Mouse (Mus musculus): Measurements from ENCODE around the gene Ppp1r13b. TPM values are rescaled to one million over a fixed set of nuclear protein-coding genes. Genes with fewer than 3 reads are reported as not detected.

Ppp1r13b gene
- total and polyA plus RNA-seq, 3 experiments: 1.5 to 8.7 TPM; not detected in 1

DNA sequence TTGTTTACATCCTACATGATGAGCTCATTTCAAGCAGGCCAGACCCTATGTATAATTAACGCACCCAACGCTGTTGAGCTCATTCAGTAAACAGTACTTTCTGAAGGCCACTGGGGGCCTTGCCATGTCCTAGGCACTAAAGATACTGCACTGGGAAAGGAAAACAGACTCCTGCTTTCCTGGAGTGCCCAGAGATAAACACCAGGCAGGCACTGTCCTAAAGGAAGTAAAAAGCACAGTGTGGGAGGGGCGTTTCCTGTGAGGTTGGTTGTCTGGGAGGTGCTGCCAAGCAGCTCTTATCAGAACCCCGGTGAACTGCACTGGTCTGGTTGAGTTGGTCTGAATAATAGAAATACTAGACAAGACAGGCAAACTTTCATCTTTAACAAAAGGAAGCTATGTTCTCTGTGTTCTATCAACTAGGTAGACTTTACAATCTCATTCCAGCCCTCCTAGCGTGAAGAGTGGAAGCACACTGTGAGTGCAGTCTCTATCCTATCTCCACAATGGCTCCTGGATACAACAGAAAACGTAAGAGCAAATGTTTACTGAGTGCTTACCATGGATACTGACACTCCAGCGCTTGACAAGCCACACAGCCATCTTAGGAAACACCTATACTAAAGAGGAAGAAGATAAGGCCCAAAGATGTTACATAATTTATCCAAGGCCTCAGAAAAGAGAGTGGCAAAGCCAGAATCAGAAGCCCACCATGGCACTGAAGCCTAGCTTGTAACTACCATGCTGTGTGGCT lies 10.8 kb downstream of the Ppp1r13b start:
- Histone ChIP-seq H3K27ac (ENCODE audit: control insufficient read depth, low read depth, low read length) (peak overlapping the region; percentile 56), H3K27me3 (ENCODE audit: control insufficient read depth in 1 of 2, insufficient read depth in 2 of 2, low read length in 2 of 2) (no peaks in the 10 kb centered on the region), H3K36me3 (ENCODE audit: control insufficient read depth in 1 of 2, insufficient read depth in 2 of 2, low read length in 2 of 2) (peaks cover 0 to 23% of the 10 kb centered on the region in 2 experiments; a peak in 2 of 4 replicates), H3K4me3 (ENCODE audit: control insufficient read depth in 1 of 2, insufficient read depth in 1 of 2, low read depth in 2 of 2, low read length in 2 of 2) (peak overlapping the region; percentile 19 to 38), H3K4me1 (ENCODE audit: control insufficient read depth in 1 of 2, insufficient read depth in 2 of 2, low read length in 2 of 2) (peaks cover 10 to 24% of the 10 kb centered on the region in 2 experiments), H3K79me2 (ENCODE audit: control insufficient read depth, insufficient read depth, low read length, poor library complexity) (no peaks in the 10 kb centered on the region), H3K9me3 (replicated peaks; ENCODE audit: insufficient read depth, low read length) (no peaks in the 10 kb centered on the region), H3K9ac (ENCODE audit: control insufficient read depth, low read depth, low read length, poor library complexity, severe bottlenecking) (peak overlapping the region; percentile 19)
- peak; percentile 28; the same call in 1 of the 2 replicates for TF ChIP-seq ELF1 (IDR thresholded peaks at IDR 0.05; ENCODE audit: low read depth, low read length)
- 0 out of 2 replicates have a peak, but pooled peaks have one; percentile 49 for TF ChIP-seq CHD1 (IDR thresholded peaks at IDR 0.05; ENCODE audit: low read depth, low read length)
- TF ChIP-seq E2F4 (IDR thresholded peaks at IDR 0.05; ENCODE audit: borderline replicate concordance, low read depth, low read length): no peak
- TF ChIP-seq EP300 (IDR thresholded peaks at IDR 0.05; ENCODE audit: low read depth in 1 of 2, low read length in 2 of 2): peak; percentile 59; a peak in 3 of 4 replicates
- peak; percentile 74 for TF ChIP-seq RCOR1 (IDR thresholded peaks at IDR 0.05; ENCODE audit: low read depth, low read length)
- no peak for TF ChIP-seq MEF2A (IDR thresholded peaks at IDR 0.05; ENCODE audit: extremely low read depth, insufficient replicate concordance, low read depth, low read length, poor library complexity, severe bottlenecking)
- TF ChIP-seq ZNF384 (IDR thresholded peaks at IDR 0.05; ENCODE audit: low read depth, low read length): no peak
- TF ChIP-seq MAX (IDR thresholded peaks at IDR 0.05; ENCODE audit: low read length): no peak; the same call in 1 of the 2 replicates
- no peak for TF ChIP-seq MYB (IDR thresholded peaks at IDR 0.05; ENCODE audit: low read depth, low read length)
- TF ChIP-seq JUND (IDR thresholded peaks at IDR 0.05; ENCODE audit: low read depth, low read length): no peak
- TF ChIP-seq MAFK (IDR thresholded peaks at IDR 0.05; ENCODE audit: borderline replicate concordance, low read depth, low read length): no peak
- TF ChIP-seq ETS1 (IDR thresholded peaks at IDR 0.05; ENCODE audit: low read depth, low read length): 0 out of 2 replicates have a peak, but pooled peaks have one; percentile 45
- no peak for TF ChIP-seq NRF1 (IDR thresholded peaks at IDR 0.05; ENCODE audit: insufficient read depth, low read depth, low read length, poor library complexity, severe bottlenecking)
- TF ChIP-seq CTCF (IDR thresholded peaks at IDR 0.05 in 2 of 3, conservative IDR thresholded peaks at IDR 0.05 in 1 of 3; ENCODE audit: control insufficient read depth in 1 of 3, insufficient read depth in 1 of 3, low read depth in 2 of 3, low read length in 3 of 3, poor library complexity in 1 of 3, severe bottlenecking in 1 of 3): no peak
- no peak for TF ChIP-seq POLR2AphosphoS2 (IDR thresholded peaks at IDR 0.05; ENCODE audit: low read length)
- TF ChIP-seq USF2 (IDR thresholded peaks at IDR 0.05; ENCODE audit: borderline replicate concordance in 1 of 2, insufficient read depth in 1 of 2, low read depth in 1 of 2, low read length in 2 of 2): no peak
- no peak for TF ChIP-seq TBP (IDR thresholded peaks at IDR 0.05; ENCODE audit: low read depth, low read length)
- peak; percentile 36; the same call in 1 of the 2 replicates for TF ChIP-seq NELFE (IDR thresholded peaks at IDR 0.05; ENCODE audit: low read depth, low read length)
- peak; percentile 93 for TF ChIP-seq MAZ (IDR thresholded peaks at IDR 0.05; ENCODE audit: low read depth, low read length)
- TF ChIP-seq HCFC1 (IDR thresholded peaks at IDR 0.05; ENCODE audit: low read depth, low read length): peak; percentile 43; the same call in 1 of the 2 replicates
- TF ChIP-seq ZC3H11A (IDR thresholded peaks at IDR 0.05; ENCODE audit: low read depth, low read length): no peak
- TF ChIP-seq RAD21 (IDR thresholded peaks at IDR 0.05; ENCODE audit: low read depth, low read length): no peak
- no peak for TF ChIP-seq POLR2AphosphoS5 (IDR thresholded peaks at IDR 0.05; ENCODE audit: borderline replicate concordance, low read depth, low read length)
- TF ChIP-seq ZMIZ1 (IDR thresholded peaks at IDR 0.05; ENCODE audit: low read depth, low read length): 0 out of 2 replicates have a peak, but pooled peaks have one; percentile 23
- peak; percentile 58; the same call in 1 of the 2 replicates for TF ChIP-seq MXI1 (IDR thresholded peaks at IDR 0.05; ENCODE audit: low read depth, low read length)
- TF ChIP-seq GATA1 (IDR thresholded peaks at IDR 0.05; ENCODE audit: low read depth, low read length): peak; percentile 72
- no peak for TF ChIP-seq KAT2A (conservative IDR thresholded peaks at IDR 0.05; ENCODE audit: low read depth, low read length)
- 0 out of 2 replicates have a peak, but pooled peaks have one; percentile 25 for TF ChIP-seq GABPA (IDR thresholded peaks at IDR 0.05; ENCODE audit: low read depth, low read length)
- no peak for TF ChIP-seq POLR2A (IDR thresholded peaks at IDR 0.05; ENCODE audit: control insufficient read depth in 1 of 2, insufficient read depth in 1 of 2, low read depth in 1 of 2, low read length in 2 of 2, poor library complexity in 1 of 2)
- TF ChIP-seq CHD2 (IDR thresholded peaks at IDR 0.05; ENCODE audit: low read length): peak; percentile 16; the same call in 1 of the 2 replicates
- no peak for TF ChIP-seq UBTF (IDR thresholded peaks at IDR 0.05; ENCODE audit: borderline replicate concordance, insufficient read depth, low read depth, low read length)
- no peak for TF ChIP-seq ZKSCAN1 (IDR thresholded peaks at IDR 0.05; ENCODE audit: low read depth, low read length)
- peak; percentile 71 for TF ChIP-seq SIN3A (IDR thresholded peaks at IDR 0.05; ENCODE audit: low read length)
- peak; percentile 56; the same call in 1 of the 2 replicates for TF ChIP-seq TCF12 (IDR thresholded peaks at IDR 0.05; ENCODE audit: low read depth, low read length)
- TF ChIP-seq TAL1 (IDR thresholded peaks at IDR 0.05; ENCODE audit: low read length): peak; percentile 52
- peak; percentile 78 for DNase-seq (ENCODE audit: low read depth, low spot score)

Measured in MEL (cell line).